Mouse (Mus musculus): ENCODE data around the gene Chmp6. TPM values are rescaled to one million over a fixed set of nuclear protein-coding genes. Genes with fewer than 3 reads are reported as not detected.

The Chmp6 gene
- polyA plus RNA-seq, 1 experiment from 2014 or later = 89.9 TPM

DNA sequence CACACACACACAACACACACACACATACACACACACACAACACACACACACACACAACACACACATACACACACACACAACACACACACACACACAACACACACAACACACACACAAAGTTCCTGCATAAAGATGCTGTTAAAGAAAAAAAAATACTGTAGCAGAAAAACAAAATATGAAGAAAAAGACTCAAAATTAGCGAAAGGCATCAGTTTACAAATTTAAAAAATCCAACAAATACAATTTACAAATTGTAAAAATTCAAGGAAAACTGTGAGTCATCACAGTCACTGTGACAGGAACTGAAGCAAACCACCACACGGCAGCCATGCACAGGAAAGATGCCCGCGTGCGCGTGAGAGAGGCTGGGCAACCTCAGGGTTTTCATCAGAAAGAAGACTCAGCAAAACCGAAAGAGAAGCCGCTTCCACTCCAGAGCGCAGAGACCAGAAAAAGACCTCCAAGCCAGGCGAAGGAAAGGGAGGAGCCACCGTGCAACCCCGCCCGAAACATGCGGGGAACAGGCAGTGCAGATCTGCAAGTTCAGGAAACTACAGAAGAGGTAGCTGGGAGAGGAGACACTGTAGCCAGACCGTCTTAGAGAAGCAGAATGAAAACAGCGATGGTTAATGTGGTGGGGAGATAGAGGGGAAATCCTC, 14.9 kb downstream of the Chmp6 start:
- DNase-seq (ENCODE audit: low spot score) (peak; percentile 55), ATAC-seq (peak; percentile 47; the same call in 1 of the 2 replicates)
- Histone ChIP-seq H3K9ac (replicated peaks; ENCODE audit: low read depth) (no peak overlapping the region), H3K27ac (ENCODE audit: low read length) (no peak overlapping the region), H3K4me1 (ENCODE audit: insufficient read depth, low read depth, low read length) (no peaks in the 10 kb centered on the region), H3K9me3 (ENCODE audit: low read length) (no peaks in the 10 kb centered on the region), H3K27me3 (replicated peaks; ENCODE audit: insufficient read depth, low read length) (no peaks in the 10 kb centered on the region), H3K4me3 (ENCODE audit: low read depth, low read length) (no peak overlapping the region), H3K36me3 (ENCODE audit: insufficient read depth, low read length) (no peaks in the 10 kb centered on the region), H3K4me2 (replicated peaks; ENCODE audit: low read depth, low read length) (peak overlapping the region; percentile 29)
- no peak for TF ChIP-seq EP300 (IDR thresholded peaks at IDR 0.05)
- no peak for TF ChIP-seq CTCF (IDR thresholded peaks at IDR 0.05)
- WGBS = 43% methylated on average over 16 of the region's 16 CpGs

DNA sequence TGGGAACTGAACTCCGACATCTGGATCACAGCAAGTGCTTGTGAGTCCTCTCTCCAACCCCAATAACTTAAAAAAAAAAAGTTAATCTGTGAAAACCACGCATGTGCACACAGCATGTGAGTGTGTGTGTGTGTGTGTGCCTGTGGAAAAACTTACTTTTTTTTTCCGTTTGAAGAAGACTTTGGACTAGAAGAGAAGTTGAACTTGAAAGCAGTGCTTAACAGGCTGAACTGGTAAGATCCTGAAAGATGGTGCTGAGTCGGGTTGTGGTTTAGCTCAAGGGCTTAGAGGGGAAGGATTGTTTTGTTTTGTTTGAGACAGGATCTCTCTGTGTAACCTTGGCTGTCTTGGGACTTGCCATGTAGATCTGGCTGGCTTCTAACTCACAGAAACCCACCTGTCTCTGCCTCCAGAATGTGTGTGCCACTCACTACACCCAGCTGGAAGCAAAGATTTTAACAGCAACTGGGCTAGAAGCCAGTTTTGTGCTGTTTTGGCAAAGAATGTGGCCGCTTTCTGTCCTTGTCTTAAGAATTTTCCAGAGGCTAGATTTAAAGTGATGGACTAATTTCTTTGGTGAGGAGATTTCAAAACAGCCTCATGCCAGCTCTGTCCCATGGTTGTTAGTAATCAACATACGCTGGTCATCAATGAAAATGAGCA, 16.5 kb downstream of the Chmp6 start:
- no peaks in the 10 kb centered on the region for H3K4me1 ChIP-seq (ENCODE audit: insufficient read depth, low read depth, low read length)
- no peak for ATAC-seq
- no peak overlapping the region for H3K27ac ChIP-seq (ENCODE audit: low read length)
- H3K4me3 ChIP-seq (ENCODE audit: low read depth, low read length) = no peak overlapping the region
- H3K4me2 ChIP-seq (replicated peaks; ENCODE audit: low read depth, low read length) = no peak overlapping the region
- no peak overlapping the region for H3K9ac ChIP-seq (replicated peaks; ENCODE audit: low read depth)
- no peak for DNase-seq (ENCODE audit: low spot score)
- no peaks in the 10 kb centered on the region for H3K9me3 ChIP-seq (ENCODE audit: low read length)
- H3K27me3 ChIP-seq (replicated peaks; ENCODE audit: insufficient read depth, low read length) = no peaks in the 10 kb centered on the region
- TF ChIP-seq CTCF (IDR thresholded peaks at IDR 0.05) (no peak), EP300 (IDR thresholded peaks at IDR 0.05) (no peak)
- WGBS = 68% methylated on average over 6 of the region's 6 CpGs
- H3K36me3 ChIP-seq (ENCODE audit: insufficient read depth, low read length) = no peaks in the 10 kb centered on the region

DNA sequence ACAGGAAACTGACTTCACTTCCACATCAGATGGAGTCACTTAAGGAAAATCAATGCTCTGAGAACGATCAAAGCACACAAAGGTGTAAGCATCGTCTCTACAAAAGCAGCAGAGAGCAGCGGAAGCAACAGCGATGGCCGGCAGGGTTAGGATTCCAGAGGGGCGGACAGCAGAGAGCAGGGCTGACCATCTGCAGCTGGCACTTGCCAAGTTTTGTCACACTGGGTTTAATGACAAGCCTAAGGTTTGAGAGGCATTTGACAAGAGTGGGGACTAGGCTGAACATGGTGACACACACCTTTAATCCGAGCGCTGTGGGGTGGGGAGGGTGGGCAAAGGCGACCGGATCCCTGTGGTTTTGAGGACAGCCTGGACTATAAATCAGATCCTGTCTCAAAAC, 18.6 kb downstream of the Chmp6 start:
- no peak for ATAC-seq
- H3K27ac ChIP-seq (ENCODE audit: low read length) = no peak overlapping the region
- WGBS = 67% methylated on average over 10 of the region's 10 CpGs
- H3K36me3 ChIP-seq (ENCODE audit: insufficient read depth, low read length) = no peaks in the 10 kb centered on the region
- TF ChIP-seq CTCF (IDR thresholded peaks at IDR 0.05) (no peak), EP300 (IDR thresholded peaks at IDR 0.05) (no peak)
- peaks cover 9% of the 10 kb centered on the region for H3K4me1 ChIP-seq (ENCODE audit: insufficient read depth, low read depth, low read length)
- H3K4me3 ChIP-seq (ENCODE audit: low read depth, low read length) = no peak overlapping the region
- H3K9ac ChIP-seq (replicated peaks; ENCODE audit: low read depth) = no peak overlapping the region
- no peak overlapping the region for H3K4me2 ChIP-seq (replicated peaks; ENCODE audit: low read depth, low read length)
- no peak for DNase-seq (ENCODE audit: low spot score)
- H3K27me3 ChIP-seq (replicated peaks; ENCODE audit: insufficient read depth, low read length) = no peaks in the 10 kb centered on the region
- H3K9me3 ChIP-seq (ENCODE audit: low read length) = no peaks in the 10 kb centered on the region

DNA sequence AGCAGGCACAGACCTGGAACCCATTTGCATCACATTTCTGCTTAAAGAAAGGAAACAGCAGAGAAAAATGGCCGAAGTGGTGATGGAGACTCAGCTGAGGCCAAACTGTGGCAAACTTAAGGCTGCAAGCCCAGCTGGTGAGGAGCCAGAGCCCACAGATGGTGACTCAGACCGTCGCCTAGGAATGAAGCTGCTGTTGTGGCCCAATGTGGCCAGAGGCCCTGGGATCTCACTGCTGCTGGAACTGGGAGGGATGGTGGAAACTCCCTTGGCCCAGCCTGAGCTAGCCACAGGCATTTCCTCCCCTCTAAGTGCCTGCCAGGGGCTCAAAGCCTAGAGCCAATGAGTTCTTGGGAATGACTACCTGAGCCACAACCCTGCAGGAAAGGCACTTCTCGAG, 19.9 kb downstream of the Chmp6 start:
- peaks cover 22% of the 10 kb centered on the region for H3K4me1 ChIP-seq (ENCODE audit: insufficient read depth, low read depth, low read length)
- H3K36me3 ChIP-seq (ENCODE audit: insufficient read depth, low read length) = no peaks in the 10 kb centered on the region
- 64% methylated on average over 4 of the region's 4 CpGs for WGBS
- ATAC-seq (no peak), DNase-seq (ENCODE audit: low spot score) (no peak)
- no peak overlapping the region for H3K4me2 ChIP-seq (replicated peaks; ENCODE audit: low read depth, low read length)
- TF ChIP-seq CTCF (IDR thresholded peaks at IDR 0.05) (no peak), EP300 (IDR thresholded peaks at IDR 0.05) (no peak)
- H3K9ac ChIP-seq (replicated peaks; ENCODE audit: low read depth) = no peak overlapping the region
- H3K27ac ChIP-seq (ENCODE audit: low read length) = no peak overlapping the region
- H3K9me3 ChIP-seq (ENCODE audit: low read length) = no peaks in the 10 kb centered on the region
- no peak overlapping the region for H3K4me3 ChIP-seq (ENCODE audit: low read depth, low read length)
- H3K27me3 ChIP-seq (replicated peaks; ENCODE audit: insufficient read depth, low read length) = no peaks in the 10 kb centered on the region

DNA sequence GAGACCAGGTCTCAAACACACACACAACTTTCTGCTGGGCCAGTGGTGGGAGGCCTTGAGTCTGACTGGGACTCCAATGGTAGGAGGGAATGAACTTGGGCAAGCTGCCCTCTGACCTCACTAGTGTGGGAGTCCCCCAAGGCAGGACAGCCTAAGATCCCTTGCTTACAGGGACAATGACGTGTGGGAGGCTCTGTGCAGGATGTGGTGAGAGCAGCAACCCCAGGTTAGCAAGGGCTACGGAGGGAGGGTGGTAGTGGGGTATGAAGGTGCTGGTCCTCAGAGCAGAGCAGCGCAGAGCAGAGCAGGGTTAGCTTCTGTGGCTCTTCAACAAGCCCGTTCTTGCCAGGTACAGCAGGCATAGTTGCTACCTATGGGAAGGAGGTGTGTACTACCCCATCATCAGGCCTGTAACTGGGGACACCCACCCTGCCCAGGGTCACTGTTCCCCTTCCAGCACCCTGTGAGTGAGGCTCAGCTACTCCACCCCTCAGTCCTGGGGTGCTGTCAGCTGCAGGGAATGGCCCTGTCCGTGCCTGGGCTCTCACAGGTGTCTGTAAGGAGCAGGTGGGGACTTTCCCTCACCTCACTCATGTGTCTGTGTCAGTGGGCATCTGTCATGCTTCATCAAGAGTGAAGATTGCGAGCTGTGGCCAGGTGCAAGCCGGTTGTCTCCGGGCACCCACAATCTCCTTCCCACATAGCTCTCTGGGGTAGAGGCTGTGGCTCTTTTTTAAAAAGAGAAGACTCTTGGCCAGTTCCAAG, 20.8 kb downstream of the Chmp6 start:
- Histone ChIP-seq H3K4me2 (replicated peaks; ENCODE audit: low read depth, low read length) (no peak overlapping the region), H3K27ac (ENCODE audit: low read length) (no peak overlapping the region)
- WGBS = 81% methylated on average over 8 of the region's 8 CpGs

DNA sequence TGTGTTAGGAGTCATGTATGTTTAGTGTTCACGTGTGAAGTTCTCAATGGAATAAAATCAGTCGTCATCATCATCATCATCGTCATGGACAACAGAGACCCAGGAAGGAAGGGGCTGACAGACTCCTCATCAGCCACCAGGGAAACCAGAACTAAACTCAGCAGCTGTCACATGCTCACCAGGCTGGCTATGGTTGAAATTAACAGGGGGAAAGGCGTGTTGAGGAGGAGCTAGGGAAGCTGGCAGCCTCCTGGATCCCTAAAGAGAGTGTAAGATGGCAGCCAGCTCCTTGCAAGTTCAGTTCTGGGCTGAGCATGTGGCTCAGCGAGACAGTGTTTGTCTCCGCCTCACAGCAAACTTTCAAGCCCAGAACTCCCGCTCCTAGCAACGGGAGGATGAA, 21.5 kb downstream of the Chmp6 start:
- 71% methylated on average over 8 of the region's 8 CpGs for WGBS

More for the DNA sequence above, 20.8 kb downstream of the Chmp6 start:
- H3K4me3 ChIP-seq (ENCODE audit: low read depth, low read length) = no peak overlapping the region
- no peaks in the 10 kb centered on the region for H3K9me3 ChIP-seq (ENCODE audit: low read length)
- no peak for TF ChIP-seq EP300 (IDR thresholded peaks at IDR 0.05)
- no peak for TF ChIP-seq CTCF (IDR thresholded peaks at IDR 0.05)
- no peak for DNase-seq (ENCODE audit: low spot score)
- no peak for ATAC-seq
- H3K36me3 ChIP-seq (ENCODE audit: insufficient read depth, low read length) = no peaks in the 10 kb centered on the region
- peaks cover 30% of the 10 kb centered on the region for H3K4me1 ChIP-seq (ENCODE audit: insufficient read depth, low read depth, low read length)
- no peak overlapping the region for H3K9ac ChIP-seq (replicated peaks; ENCODE audit: low read depth)
- H3K27me3 ChIP-seq (replicated peaks; ENCODE audit: insufficient read depth, low read length) = no peaks in the 10 kb centered on the region

More for the DNA sequence above, 21.5 kb downstream of the Chmp6 start:
- Histone ChIP-seq H3K27ac (ENCODE audit: low read length) (no peak overlapping the region), H3K9me3 (ENCODE audit: low read length) (no peaks in the 10 kb centered on the region), H3K4me3 (ENCODE audit: low read depth, low read length) (no peak overlapping the region), H3K4me1 (ENCODE audit: insufficient read depth, low read depth, low read length) (peaks cover 31% of the 10 kb centered on the region), H3K4me2 (replicated peaks; ENCODE audit: low read depth, low read length) (no peak overlapping the region), H3K9ac (replicated peaks; ENCODE audit: low read depth) (no peak overlapping the region), H3K36me3 (ENCODE audit: insufficient read depth, low read length) (no peaks in the 10 kb centered on the region), H3K27me3 (replicated peaks; ENCODE audit: insufficient read depth, low read length) (no peaks in the 10 kb centered on the region)
- DNase-seq (ENCODE audit: low spot score) (no peak), ATAC-seq (no peak)
- TF ChIP-seq EP300 (IDR thresholded peaks at IDR 0.05) (no peak), CTCF (IDR thresholded peaks at IDR 0.05) (no peak)

All from lung, postnatal 0 days (tissue).